Mouse (Mus musculus): ENCODE data around the gene Prkag2.

Prkag2 gene

GRCm38 (mm10) chr5:24936451-24936850 lies 164.0 kb downstream of the Prkag2 start:
- ChIA-PET CTCF (interaction anchor here in 1 of 4 experiments (0.5 to 1.3 kb wide), 2 partner anchors 9 to 206 kb away, joined by 3 to 4 read pairs; partner anchors contain the start of gene Wdr86), POLR2A (interaction anchor here in 2 of 4 experiments (1.0 to 1.6 kb wide), 3 partner anchors 9 to 26 kb away, joined by 3 to 5 read pairs (median 3); no protein-coding TSS in a partner anchor)

DNA sequence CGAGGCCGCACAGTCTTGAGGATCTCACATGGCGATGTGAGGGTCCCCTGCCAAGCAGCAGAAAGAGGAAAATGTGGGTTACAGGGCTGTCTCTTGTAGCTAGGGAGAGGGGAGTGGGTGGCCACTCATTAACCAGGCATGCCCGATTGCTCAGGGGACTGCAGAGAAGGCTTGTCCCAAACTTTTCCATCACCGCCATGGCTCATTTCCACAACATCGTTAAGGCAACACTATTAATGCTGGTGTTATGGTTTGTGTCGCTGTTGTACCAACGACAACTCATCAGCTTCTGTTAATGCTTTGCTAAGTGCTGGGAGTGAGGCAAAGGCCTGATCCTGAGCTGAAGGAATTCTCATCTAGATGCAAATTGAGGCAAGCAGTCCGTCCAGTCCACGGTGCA lies 165.0 kb downstream of the Prkag2 start:
- ChIA-PET POLR2A (interaction anchor here in 2 of 4 experiments (1.1 to 1.6 kb wide), 2 partner anchors 8 to 25 kb away, joined by 3 to 5 read pairs; no protein-coding TSS in a partner anchor), CTCF (interaction anchor here in 2 of 4 experiments (0.6 to 1.3 kb wide), 3 partner anchors 8 to 287 kb away, joined by 3 to 4 read pairs (median 3); no protein-coding TSS in a partner anchor)

DNA sequence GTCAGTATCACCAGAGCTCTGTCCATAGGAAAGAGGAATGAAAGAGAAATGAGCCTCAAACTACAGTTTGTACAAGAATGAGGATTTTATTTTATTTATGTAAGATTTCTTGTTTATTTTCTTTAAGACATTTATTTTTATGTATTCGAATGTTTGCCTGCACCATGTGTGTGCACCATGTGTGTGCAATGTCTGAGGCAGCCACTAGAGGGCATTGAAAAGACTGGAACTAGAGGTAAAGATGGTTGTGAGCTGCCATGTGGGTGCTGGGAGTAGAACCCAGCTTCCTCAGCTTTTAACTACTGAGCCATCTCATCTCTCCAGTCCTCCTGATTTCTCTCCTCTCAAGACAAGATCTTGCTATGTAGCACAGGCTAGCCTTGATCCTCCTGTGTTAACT lies 166.7 kb downstream of the Prkag2 start:
- POLR2A ChIA-PET = no interaction called here

GRCm38 (mm10) chr5:24931578-24932185 lies 168.8 kb downstream of the Prkag2 start:
- ChIA-PET POLR2A (interaction anchor here in 1 of 4 experiments (0.6 to 0.9 kb wide), 2 partner anchors 20 to 246 kb away, joined by 3 read pairs; partner anchors contain the start of gene Nub1), CTCF (interaction anchor here in 3 of 4 experiments (0.6 to 1.0 kb wide), 3 partner anchors 31 to 165 kb away, joined by 3 to 4 read pairs (median 4); no protein-coding TSS in a partner anchor)

More for the DNA sequence above, 166.7 kb downstream of the Prkag2 start:
- CTCF ChIA-PET = interaction anchor here in 3 of 4 experiments (0.6 to 1.3 kb wide), 4 partner anchors 12 to 183 kb away, joined by 3 to 4 read pairs (median 3); no protein-coding TSS in a partner anchor

- ChIA-PET CTCF (interaction anchor here in 3 of 4 experiments (0.6 to 1.0 kb wide), 3 partner anchors 30 to 166 kb away, joined by 3 to 4 read pairs (median 4); no protein-coding TSS in a partner anchor), POLR2A (interaction anchor here in 1 of 4 experiments (0.6 to 1.9 kb wide), 4 partner anchors 20 to 246 kb away, joined by 3 to 6 read pairs (median 3); partner anchors contain the start of genes Nub1 and Rheb)
Measured at GRCm38 (mm10) chr5:24930831-24931577, 169.4 kb downstream of the Prkag2 start.

DNA sequence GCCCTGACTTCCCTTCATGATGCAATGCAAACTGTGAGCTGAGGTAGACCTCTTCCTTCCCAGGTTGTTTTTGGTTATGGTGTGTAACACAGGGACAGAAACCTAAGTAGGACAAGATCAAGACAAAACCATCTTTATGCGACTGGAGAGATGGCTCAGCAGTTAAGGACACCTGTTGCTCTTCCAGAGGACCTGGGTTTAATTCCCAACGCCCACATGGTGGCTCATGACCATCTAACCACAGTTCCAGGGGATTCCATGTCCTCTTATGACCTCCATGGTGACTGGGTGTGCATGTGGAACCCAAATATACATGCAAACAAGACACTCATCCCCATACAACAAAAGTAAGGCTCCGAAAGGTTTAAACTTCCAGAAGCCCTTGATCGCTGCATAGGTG lies 171.6 kb downstream of the Prkag2 start:
- POLR2A ChIA-PET = interaction anchor here in 2 of 4 experiments (0.6 to 0.9 kb wide), 2 partner anchors 17 to 20 kb away, joined by 3 read pairs; no protein-coding TSS in a partner anchor
- CTCF ChIA-PET = interaction anchor here in 1 of 4 experiments (1.2 kb wide), 1 partner anchor 77 kb away, joined by 3 read pairs; no protein-coding TSS in a partner anchor

DNA sequence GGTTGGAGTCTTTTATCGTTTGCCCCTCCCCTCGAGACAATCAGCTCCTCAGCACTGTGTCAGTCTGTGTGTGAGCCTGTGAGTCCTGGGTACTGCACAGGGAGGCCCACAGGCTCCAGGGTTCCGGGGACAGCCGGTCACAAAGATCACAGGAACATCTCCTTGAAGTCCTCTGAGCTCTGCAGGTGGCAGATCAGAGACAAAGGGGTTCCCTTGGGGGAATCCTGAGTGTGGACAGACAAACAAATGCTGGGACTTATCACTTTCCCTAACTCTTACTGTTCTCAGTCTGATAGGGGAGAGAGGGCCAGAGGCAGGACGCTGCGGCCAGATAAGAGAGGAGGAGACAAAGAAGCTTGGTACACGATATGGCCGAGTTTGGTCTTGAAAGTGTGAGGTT lies 172.7 kb downstream of the Prkag2 start:
- ChIA-PET CTCF (interaction anchor here (1.0 to 2.2 kb wide), 6 partner anchors 8 to 147 kb away, joined by 3 to 5 read pairs (median 4); no protein-coding TSS in a partner anchor), POLR2A (interaction anchor here in 1 of 4 experiments (0.9 to 1.1 kb wide), 2 partner anchors 9 to 19 kb away, joined by 3 to 5 read pairs; no protein-coding TSS in a partner anchor)

- ChIA-PET POLR2A (no interaction called here), CTCF (interaction anchor here in 1 of 4 experiments (0.6 kb wide), 1 partner anchor 119 kb away, joined by 4 read pairs; no protein-coding TSS in a partner anchor)
Measured at GRCm38 (mm10) chr5:24919155-24919554, 181.3 kb downstream of the Prkag2 start.

DNA sequence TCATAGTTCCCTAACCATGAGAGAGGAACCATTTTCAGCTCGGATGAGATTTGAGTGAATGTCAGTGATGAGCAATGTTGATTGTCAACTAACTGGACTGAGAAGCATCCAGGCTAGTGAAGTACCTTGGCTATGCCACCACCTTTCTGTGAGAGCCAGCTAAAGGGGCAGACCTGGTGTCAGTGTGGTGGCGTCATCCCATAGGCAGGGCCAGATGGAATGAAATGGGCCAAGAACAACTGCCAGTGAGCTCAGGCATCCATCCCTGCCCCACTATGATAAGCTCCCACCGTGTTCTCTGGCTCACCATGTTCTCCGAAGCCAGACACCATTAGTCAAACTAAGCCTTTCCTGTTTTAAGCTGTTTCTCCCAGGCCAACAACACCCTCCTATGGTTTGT lies 183.9 kb downstream of the Prkag2 start:
- CTCF ChIA-PET = interaction anchor here in 1 of 4 experiments (0.6 kb wide), 1 partner anchor 563 kb away, joined by 5 read pairs; no protein-coding TSS in a partner anchor
- POLR2A ChIA-PET = interaction anchor here in 1 of 4 experiments (1.1 kb wide), 1 partner anchor 8 kb away, joined by 3 read pairs; no protein-coding TSS in a partner anchor

- ChIA-PET POLR2A (interaction anchor here in 1 of 4 experiments (0.5 to 0.6 kb wide), 2 partner anchors 105 to 730 kb away, joined by 3 to 4 read pairs; no protein-coding TSS in a partner anchor), CTCF (interaction anchor here in 1 of 4 experiments (0.6 kb wide), 1 partner anchor 753 kb away, joined by 4 read pairs; no protein-coding TSS in a partner anchor)
Measured at GRCm38 (mm10) chr5:24915119-24915518, 185.3 kb downstream of the Prkag2 start.

DNA sequence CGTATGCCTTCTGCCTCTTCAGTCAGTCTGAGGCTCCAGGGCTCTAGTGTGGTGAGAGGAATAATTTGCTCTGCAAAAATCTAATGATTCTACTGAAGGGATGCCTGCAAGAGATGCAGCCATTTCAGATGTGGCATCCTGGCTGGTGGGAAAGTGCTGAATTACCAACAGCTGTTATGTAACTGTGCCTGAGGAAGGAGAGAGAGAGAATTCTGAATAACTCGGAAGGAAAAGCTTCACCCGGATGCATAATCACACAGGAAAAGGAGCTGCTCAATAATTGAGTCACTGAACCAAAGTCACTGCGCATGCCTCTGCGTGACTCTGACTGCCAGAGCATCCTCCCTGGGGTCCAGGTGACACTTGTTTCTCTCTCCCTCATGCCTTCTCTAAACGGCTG lies 186.8 kb downstream of the Prkag2 start:
- ChIA-PET POLR2A (interaction anchor here in 1 of 4 experiments (0.6 kb wide), 1 partner anchor 488 kb away, joined by 7 read pairs; no protein-coding TSS in a partner anchor), CTCF (no interaction called here)

- ChIA-PET CTCF (interaction anchor here (0.6 to 2.5 kb wide), 18 partner anchors 11 to 116 kb away, joined by 3 to 16 read pairs (median 4); no protein-coding TSS in a partner anchor), POLR2A (interaction anchor here (0.5 to 3.7 kb wide), 28 partner anchors 8 to 677 kb away, joined by 3 to 23 read pairs (median 4); partner anchors contain the start of genes Rheb (in 3 of the 4) and Nub1 (in 2 of the 4))
Measured at GRCm38 (mm10) chr5:24908820-24909716, 191.4 kb downstream of the Prkag2 start.

- ChIA-PET POLR2A (interaction anchor here (0.5 to 3.7 kb wide), 22 partner anchors 9 to 320 kb away, joined by 3 to 23 read pairs (median 4); partner anchors contain the start of genes Rheb (in 3 of the 4) and Nub1 (in 2 of the 4)), CTCF (interaction anchor here (0.6 to 2.5 kb wide), 11 partner anchors 18 to 115 kb away, joined by 3 to 16 read pairs (median 4); no protein-coding TSS in a partner anchor)
Measured at GRCm38 (mm10) chr5:24908141-24908819, 192.2 kb downstream of the Prkag2 start.

DNA sequence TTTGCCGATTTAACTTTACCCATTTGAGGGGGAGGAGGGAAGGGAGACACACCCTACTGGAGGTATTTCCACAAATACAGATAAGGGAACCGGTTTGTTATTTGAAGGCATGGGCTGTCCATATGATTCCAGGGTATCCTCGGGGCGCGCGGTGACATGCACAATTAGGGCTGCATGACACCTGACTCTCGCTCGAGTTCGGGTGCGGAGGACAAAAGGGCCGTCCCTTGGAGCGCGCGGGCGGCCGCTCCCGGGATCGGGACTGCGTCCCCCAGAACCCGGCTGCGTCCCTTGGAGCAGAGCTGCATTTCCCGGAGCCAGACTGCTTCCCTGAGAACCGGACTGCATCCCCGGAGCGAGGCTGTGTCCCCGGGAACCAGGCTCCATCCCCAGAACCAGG lies 192.7 kb downstream of the Prkag2 start:
- ChIA-PET POLR2A (interaction anchor here in 3 of 4 experiments (1.0 to 3.7 kb wide), 12 partner anchors 9 to 223 kb away, joined by 3 to 23 read pairs (median 4); partner anchors contain the start of genes Rheb (in 3 of the 3) and Nub1 (in 1 of the 3)), CTCF (interaction anchor here in 3 of 4 experiments (0.9 to 2.5 kb wide), 6 partner anchors 17 to 103 kb away, joined by 3 to 16 read pairs (median 6); no protein-coding TSS in a partner anchor)

- CTCF ChIA-PET = interaction anchor here in 3 of 4 experiments (1.0 to 2.5 kb wide), 4 partner anchors 21 to 105 kb away, joined by 3 to 16 read pairs (median 4); no protein-coding TSS in a partner anchor
- POLR2A ChIA-PET = interaction anchor here in 2 of 4 experiments (0.7 to 3.7 kb wide), 6 partner anchors 46 to 157 kb away, joined by 3 to 23 read pairs (median 3); partner anchors contain the start of gene Rheb (in 1 of the 2)
Measured at GRCm38 (mm10) chr5:24906844-24907243, 193.6 kb downstream of the Prkag2 start.

GRCm38 (mm10) chr5:24904941-24905340 lies 195.5 kb downstream of the Prkag2 start:
- ChIA-PET CTCF (interaction anchor here in 1 of 4 experiments (0.7 to 0.9 kb wide), 2 partner anchors 22 to 105 kb away, joined by 3 read pairs; no protein-coding TSS in a partner anchor), POLR2A (interaction anchor here in 1 of 4 experiments (1.8 kb wide), 1 partner anchor 106 kb away, joined by 6 read pairs; no protein-coding TSS in a partner anchor)
